Mouse (Mus musculus) spleen, postnatal 10 days (tissue): ENCODE data around the gene Xpo6.
A peak's percentile ranks its signal among the peaks of the same experiment; 100 is the strongest.

Source experiments
- DNase-seq, 2 experiments: peaks; one replicate each; pipeline ENCODE4 v3.0.0; 2021 to 2022; ENCODE audit warnings: low spot score in 2 of 2

Xpo6 gene

GRCm38 (mm10) chr7:126194175-126194574, 6.1 kb downstream of the Xpo6 start:
- no peak for DNase-seq

- no peak for DNase-seq
Observed at GRCm38 (mm10) chr7:126191471-126191870, 8.8 kb downstream of the Xpo6 start.

GRCm38 (mm10) chr7:126189517-126189916, 10.8 kb downstream of the Xpo6 start:
- no peak for DNase-seq

GRCm38 (mm10) chr7:126185999-126186398, 14.3 kb downstream of the Xpo6 start:
- no peak for DNase-seq

GRCm38 (mm10) chr7:126183583-126183982, 16.7 kb downstream of the Xpo6 start:
- no peak for DNase-seq

- no peak for DNase-seq
Observed at GRCm38 (mm10) chr7:126181487-126181886, 18.8 kb downstream of the Xpo6 start.

- peak in 1 of 2 experiments; percentile 73 for DNase-seq
Observed at GRCm38 (mm10) chr7:126180956-126181355, 19.3 kb downstream of the Xpo6 start.

GRCm38 (mm10) chr7:126178804-126179203, 21.5 kb downstream of the Xpo6 start:
- no peak for DNase-seq

- DNase-seq: no peak
Observed at GRCm38 (mm10) chr7:126175999-126176398, 24.3 kb downstream of the Xpo6 start.

- DNase-seq: no peak
Observed at GRCm38 (mm10) chr7:126175456-126175855, 24.8 kb downstream of the Xpo6 start.

GRCm38 (mm10) chr7:126174863-126175262, 25.4 kb downstream of the Xpo6 start:
- no peak for DNase-seq

GRCm38 (mm10) chr7:126172001-126172400, 28.3 kb downstream of the Xpo6 start:
- no peak for DNase-seq

GRCm38 (mm10) chr7:126168584-126168983, 31.7 kb downstream of the Xpo6 start:
- DNase-seq: no peak

GRCm38 (mm10) chr7:126167426-126167825, 32.9 kb downstream of the Xpo6 start:
- DNase-seq: no peak

GRCm38 (mm10) chr7:126166571-126166970, 33.7 kb downstream of the Xpo6 start:
- DNase-seq: no peak

GRCm38 (mm10) chr7:126158238-126158637, 42.1 kb downstream of the Xpo6 start:
- DNase-seq: no peak

- no peak for DNase-seq
Observed at GRCm38 (mm10) chr7:126155746-126156145, 44.6 kb downstream of the Xpo6 start.

GRCm38 (mm10) chr7:126154731-126155130, 45.6 kb downstream of the Xpo6 start:
- no peak for DNase-seq

GRCm38 (mm10) chr7:126152324-126152723, 48.0 kb downstream of the Xpo6 start:
- DNase-seq: no peak

GRCm38 (mm10) chr7:126146156-126146555, 54.1 kb downstream of the Xpo6 start:
- no peak for DNase-seq

- no peak for DNase-seq
Observed at GRCm38 (mm10) chr7:126144364-126144763, 55.9 kb downstream of the Xpo6 start.

GRCm38 (mm10) chr7:126137850-126138249, 62.5 kb downstream of the Xpo6 start:
- DNase-seq: no peak

- no peak for DNase-seq
Observed at GRCm38 (mm10) chr7:126135391-126135790, 64.9 kb downstream of the Xpo6 start.

- DNase-seq: peak in 1 of 2 experiments; percentile 14
Observed at GRCm38 (mm10) chr7:126134634-126135321, 65.5 kb downstream of the Xpo6 start.
